Mouse (Mus musculus) urinary bladder, postnatal 14 days (tissue): ENCODE data around the gene Gid8.

ENCODE experiments used
- DNase-seq: peaks from one replicate; pipeline ENCODE4 v3.0.0; 2021; ENCODE audit warnings: low spot score

Gene Gid8

GRCm38 (mm10) chr2:180709923-180710272, at the start of gene Gid8, which contains the start of gene Dido1:
Gene Gid8 (plus strand): TSS chr2:180710117.
Gene Dido1 (minus strand): TSS chr2:180709999.
- peak; percentile 97 for DNase-seq

- DNase-seq, result no peak
Measured at GRCm38 (mm10) chr2:180660521-180660920, 49.4 kb upstream of the Gid8 start.

GRCm38 (mm10) chr2:180662008-180662407, 47.9 kb upstream of the Gid8 start:
- no peak for DNase-seq

GRCm38 (mm10) chr2:180676706-180677105, 33.2 kb upstream of the Gid8 start:
- no peak for DNase-seq

GRCm38 (mm10) chr2:180678609-180679140, 31.2 kb upstream of the Gid8 start:
- peak; percentile 62 for DNase-seq

GRCm38 (mm10) chr2:180681225-180681624, 28.7 kb upstream of the Gid8 start:
- DNase-seq, result no peak

- DNase-seq, result no peak
Measured at GRCm38 (mm10) chr2:180683524-180683923, 26.4 kb upstream of the Gid8 start.

- no peak for DNase-seq
Measured at GRCm38 (mm10) chr2:180684031-180684430, 25.9 kb upstream of the Gid8 start.

GRCm38 (mm10) chr2:180689841-180690240, 20.1 kb upstream of the Gid8 start:
- no peak for DNase-seq

GRCm38 (mm10) chr2:180692630-180693029, 17.3 kb upstream of the Gid8 start:
- no peak for DNase-seq

- no peak for DNase-seq
Measured at GRCm38 (mm10) chr2:180695176-180695575, 14.7 kb upstream of the Gid8 start.

GRCm38 (mm10) chr2:180700457-180700856, 9.5 kb upstream of the Gid8 start:
- no peak for DNase-seq

GRCm38 (mm10) chr2:180701053-180701766, 8.7 kb upstream of the Gid8 start:
- DNase-seq, result no peak

- DNase-seq, result peak; percentile 92
Measured at GRCm38 (mm10) chr2:180701767-180702621, 7.9 kb upstream of the Gid8 start.

- no peak for DNase-seq
Measured at GRCm38 (mm10) chr2:180702701-180703149, 7.2 kb upstream of the Gid8 start.

GRCm38 (mm10) chr2:180703175-180703574, 6.7 kb upstream of the Gid8 start:
- DNase-seq, result no peak

GRCm38 (mm10) chr2:180703645-180704359, 6.1 kb upstream of the Gid8 start:
- DNase-seq, result no peak

GRCm38 (mm10) chr2:180704591-180704990, 5.3 kb upstream of the Gid8 start:
- DNase-seq, result peak; percentile 74

- no peak for DNase-seq
Measured at GRCm38 (mm10) chr2:180705066-180705465, 4.9 kb upstream of the Gid8 start.

GRCm38 (mm10) chr2:180705975-180706374, 3.9 kb upstream of the Gid8 start:
- no peak for DNase-seq

- DNase-seq, result no peak
Measured at GRCm38 (mm10) chr2:180709023-180709922, 644 bp upstream of the Gid8 start.
